Mouse (Mus musculus) liver, postnatal 0 days (tissue): ENCODE measurements around the gene Sclt1.

ENCODE experiments used
- CTCF ChIP-seq: sonication (generic); IDR thresholded peaks from 2 replicates; pipeline ENCODE4 v1.5.1; 2016; ENCODE audit warnings: antibody characterized with exemption, low read depth
- EP300 ChIP-seq: IDR thresholded peaks from 2 replicates; pipeline ENCODE4 v1.6.1; 2016; ENCODE audit warnings: antibody characterized with exemption, low read depth, mild to moderate bottlenecking

DNA sequence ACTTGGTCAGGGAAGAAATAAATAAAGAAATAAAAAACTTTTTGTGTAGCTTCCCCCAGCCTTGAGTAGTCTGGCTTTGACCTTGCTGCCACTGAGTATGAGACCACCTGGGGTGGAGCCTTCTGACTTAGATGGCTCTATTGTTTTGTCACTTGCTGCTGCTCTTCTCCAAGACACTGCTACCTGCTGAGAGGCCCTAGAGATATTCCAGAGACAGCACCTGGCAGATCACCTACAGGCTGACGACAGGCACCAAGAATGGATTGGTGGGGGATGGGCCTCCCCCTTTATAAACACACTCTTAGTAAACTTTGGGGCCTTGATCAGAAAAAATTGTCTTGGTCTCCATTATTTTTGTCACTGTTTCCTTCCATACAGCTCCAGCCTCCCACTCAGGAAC is 46.6 kb downstream of the Sclt1 start:
- TF ChIP-seq CTCF (no peak), EP300 (no peak)
